Mouse (Mus musculus) bone marrow, adult 2 months (tissue): ENCODE measurements around the gene Foxj1.
A peak's percentile ranks its signal among the peaks of the same experiment; 100 is the strongest.

Experiments
- CTCF ChIP-seq: fragments of 200-500 bp; IDR thresholded peaks from 2 replicates; pipeline ENCODE4 v1.5.1; 2011; ENCODE audit warnings: low read length, control low read depth; ENCODE audit not compliant: control insufficient read depth, insufficient read depth
- POLR2A ChIP-seq: fragments of 200-500 bp; IDR thresholded peaks from 2 replicates; pipeline ENCODE4 v1.6.1; 2011; ENCODE audit warnings: low read depth, mild to moderate bottlenecking, control low read depth, low read length, borderline replicate concordance; ENCODE audit not compliant: control insufficient read depth

DNA sequence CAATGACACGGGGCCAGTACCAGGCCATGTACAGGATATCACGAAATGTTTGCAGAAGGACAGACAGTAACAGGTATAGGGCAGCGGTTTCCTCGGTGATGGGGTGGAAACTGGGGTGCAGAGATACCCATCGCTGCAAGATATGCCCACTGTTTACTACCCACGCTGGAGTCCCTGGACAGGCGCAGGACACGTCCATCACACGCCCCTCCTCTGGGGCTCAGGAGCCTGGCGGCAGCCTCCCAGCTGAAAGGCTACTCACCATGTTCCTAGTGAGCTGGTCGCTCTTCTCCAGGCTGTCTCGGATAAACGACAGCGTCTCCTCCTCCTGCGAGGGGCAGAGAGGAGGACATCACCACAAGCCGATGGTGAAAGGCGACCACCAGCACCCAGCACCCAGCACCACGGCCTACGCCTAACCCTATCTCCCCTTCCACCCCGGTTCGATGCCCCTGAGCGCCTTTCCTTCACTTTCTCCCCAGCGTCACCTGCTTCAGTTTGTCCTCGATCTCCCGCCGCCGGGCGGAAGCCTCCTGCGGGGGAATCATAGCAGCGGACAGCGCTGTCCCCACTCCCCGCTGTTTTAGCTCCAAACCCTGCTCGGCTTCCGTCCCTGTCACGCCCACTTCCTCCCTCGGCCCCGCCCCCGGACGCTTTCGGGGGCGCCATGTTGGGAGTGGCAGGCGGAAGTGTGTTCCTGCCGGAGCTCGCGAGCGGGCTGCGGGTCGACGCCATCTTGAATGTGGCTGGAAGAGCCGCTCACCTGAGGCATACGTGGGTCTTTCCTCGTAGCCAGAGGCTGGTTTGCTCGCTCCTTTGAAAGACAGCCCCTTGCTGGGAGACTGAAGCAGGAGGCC, 28.8 kb downstream of the Foxj1 start:
- TF ChIP-seq POLR2A (peak; percentile 61; the same call in 1 of the 2 replicates), CTCF (0 out of 2 replicates have a peak, but pooled peaks have one; percentile 3)
